Mouse (Mus musculus) ES-Bruce4 (cell line): ENCODE measurements at regions not wholly inside any gene's neighbourhood (a gene's known extent, or its start where the extent isn't known, plus 50 kb on each side); places are given as distances from the start of the nearest gene placed in this dataset.

Source experiments
- H3K27ac ChIP-seq: 2 replicates; pipeline ENCODE4 v1.5.1; 2012; ENCODE audit warnings: low read length, inconsistent platforms; ENCODE audit not compliant: insufficient read depth
- H3K27me3 ChIP-seq: 2 replicates; pipeline ENCODE4 v1.6.1; 2012; ENCODE audit warnings: mild to moderate bottlenecking, low read length, inconsistent platforms; ENCODE audit not compliant: control insufficient read depth, poor library complexity, insufficient read depth, severe bottlenecking
- H3K36me3 ChIP-seq: 2 replicates; pipeline ENCODE4 v1.6.1; 2012; ENCODE audit warnings: inconsistent platforms, mild to moderate bottlenecking, low read length, moderate library complexity; ENCODE audit not compliant: control insufficient read depth, poor library complexity, insufficient read depth, severe bottlenecking
- H3K4me1 ChIP-seq: one replicate; pipeline ENCODE4 v1.8.1; 2011; ENCODE audit warnings: low read length; ENCODE audit not compliant: control insufficient read depth, insufficient read depth
- H3K4me3 ChIP-seq: 2 replicates; pipeline ENCODE4 v1.5.1; 2011; ENCODE audit warnings: low read depth, mild to moderate bottlenecking, low read length
- H3K9ac ChIP-seq: 2 replicates; pipeline ENCODE4 v1.6.1; 2012; ENCODE audit warnings: low read depth, mild to moderate bottlenecking, inconsistent platforms; ENCODE audit not compliant: poor library complexity, severe bottlenecking
- H3K9me3 ChIP-seq: replicated peaks from 2 replicates; pipeline ENCODE4 v1.6.1; 2012; ENCODE audit warnings: mild to moderate bottlenecking, low read length, inconsistent platforms; ENCODE audit not compliant: control insufficient read depth, poor library complexity, insufficient read depth, severe bottlenecking
- CTCF ChIP-seq: IDR thresholded peaks from one replicate; pipeline ENCODE4 v1.8.1; 2011; ENCODE audit warnings: low read depth, low read length
- EP300 ChIP-seq: IDR thresholded peaks from 2 replicates; pipeline ENCODE4 v1.6.1; 2011; ENCODE audit warnings: low read depth, low read length; ENCODE audit not compliant: insufficient read depth
- POLR2A ChIP-seq: IDR thresholded peaks from one replicate; pipeline ENCODE4 v1.8.1; 2011; ENCODE audit warnings: low read length; ENCODE audit not compliant: insufficient read depth

- H3K36me3 ChIP-seq, result no peaks in the 10 kb centered on the region
- no peak for TF ChIP-seq POLR2A
- TF ChIP-seq CTCF, result no peak
- TF ChIP-seq EP300, result no peak
- no peaks in the 10 kb centered on the region for H3K9me3 ChIP-seq
- H3K9ac ChIP-seq, result no peak overlapping the region
- no peak overlapping the region for H3K27ac ChIP-seq
- H3K4me3 ChIP-seq, result no peak overlapping the region
- H3K27me3 ChIP-seq, result no peaks in the 10 kb centered on the region
- no peaks in the 10 kb centered on the region for H3K4me1 ChIP-seq
Measured at GRCm38 (mm10) chr3:21484052-21484451, 592.4 kb upstream of the Tbl1xr1 start.

- Histone ChIP-seq H3K4me1 (no peaks in the 10 kb centered on the region), H3K27ac (no peak overlapping the region), H3K9ac (no peak overlapping the region), H3K9me3 (no peaks in the 10 kb centered on the region), H3K4me3 (no peak overlapping the region), H3K36me3 (no peaks in the 10 kb centered on the region), H3K27me3 (no peaks in the 10 kb centered on the region)
- no peak for TF ChIP-seq POLR2A
- no peak for TF ChIP-seq EP300
- no peak for TF ChIP-seq CTCF
Measured at GRCm38 (mm10) chr3:21485454-21485853, 591.0 kb upstream of the Tbl1xr1 start.

GRCm38 (mm10) chr3:21489547-21489946 lies 586.9 kb upstream of the Tbl1xr1 start:
- no peak overlapping the region for H3K27ac ChIP-seq
- H3K4me3 ChIP-seq, result no peak overlapping the region
- TF ChIP-seq EP300 (no peak), POLR2A (no peak), CTCF (no peak)
- H3K9me3 ChIP-seq, result no peaks in the 10 kb centered on the region
- H3K4me1 ChIP-seq, result no peaks in the 10 kb centered on the region
- no peak overlapping the region for H3K9ac ChIP-seq
- H3K36me3 ChIP-seq, result no peaks in the 10 kb centered on the region
- no peaks in the 10 kb centered on the region for H3K27me3 ChIP-seq

GRCm38 (mm10) chr3:21492413-21492812 lies 584.0 kb upstream of the Tbl1xr1 start:
- H3K27ac ChIP-seq, result no peak overlapping the region
- no peaks in the 10 kb centered on the region for H3K9me3 ChIP-seq
- H3K4me1 ChIP-seq, result no peaks in the 10 kb centered on the region
- no peak overlapping the region for H3K4me3 ChIP-seq
- H3K9ac ChIP-seq, result no peak overlapping the region
- H3K27me3 ChIP-seq, result no peaks in the 10 kb centered on the region
- H3K36me3 ChIP-seq, result no peaks in the 10 kb centered on the region
- TF ChIP-seq EP300, result no peak
- TF ChIP-seq POLR2A, result no peak
- TF ChIP-seq CTCF, result no peak

GRCm38 (mm10) chr3:21493384-21493783 lies 583.1 kb upstream of the Tbl1xr1 start:
- H3K36me3 ChIP-seq, result no peaks in the 10 kb centered on the region
- TF ChIP-seq POLR2A (no peak), EP300 (no peak), CTCF (no peak)
- H3K4me3 ChIP-seq, result no peak overlapping the region
- H3K27me3 ChIP-seq, result no peaks in the 10 kb centered on the region
- H3K4me1 ChIP-seq, result no peaks in the 10 kb centered on the region
- no peak overlapping the region for H3K9ac ChIP-seq
- H3K9me3 ChIP-seq, result no peaks in the 10 kb centered on the region
- no peak overlapping the region for H3K27ac ChIP-seq

GRCm38 (mm10) chr3:21494904-21495303 lies 581.5 kb upstream of the Tbl1xr1 start:
- Histone ChIP-seq H3K27ac (no peak overlapping the region), H3K9me3 (no peaks in the 10 kb centered on the region)

More at GRCm38 (mm10) chr3:21494904-21495303, 581.5 kb upstream of the Tbl1xr1 start:
- Histone ChIP-seq H3K4me3 (no peak overlapping the region), H3K27me3 (no peaks in the 10 kb centered on the region), H3K36me3 (no peaks in the 10 kb centered on the region), H3K9ac (no peak overlapping the region), H3K4me1 (no peaks in the 10 kb centered on the region)
- no peak for TF ChIP-seq CTCF
- no peak for TF ChIP-seq POLR2A
- TF ChIP-seq EP300, result no peak
